Mouse (Mus musculus): ENCODE measurements around the gene Mus81. TPM values are rescaled to one million over a fixed set of nuclear protein-coding genes. Genes with fewer than 3 reads are reported as not detected.
"Not testable (repeated sequence)": the region's sequence is repeated elsewhere in the genome, so short reads cannot be mapped to it uniquely, and the experiment has no call there.

Mus81 gene
- total RNA-seq, 2 experiments from 2014 or later: 8.3 to 12.5 TPM

DNA sequence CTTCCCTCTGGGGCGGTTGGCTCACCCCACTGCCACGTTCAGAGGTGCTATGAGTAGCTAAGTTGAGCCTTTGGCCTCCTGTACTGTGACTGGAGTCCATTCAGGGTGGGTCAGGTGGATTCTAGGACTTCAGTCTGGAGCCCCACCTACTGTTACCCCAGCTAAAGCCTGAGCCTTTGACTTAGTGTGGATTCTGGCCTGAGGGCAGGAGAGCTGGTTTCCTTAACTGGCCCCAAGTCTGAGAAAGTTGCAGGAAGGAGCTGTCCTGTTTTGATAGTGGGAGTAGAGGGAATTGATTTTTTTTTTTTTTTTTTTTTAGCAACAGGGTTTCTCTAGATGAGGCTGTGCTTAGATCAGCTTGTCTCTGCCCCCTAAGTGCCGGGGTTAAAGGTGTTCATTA, 6.1 kb upstream of the Mus81 start:
- no peak for ATAC-seq (replicated peaks; ENCODE audit: low FRiP score, poor library complexity, severe bottlenecking)

DNA sequence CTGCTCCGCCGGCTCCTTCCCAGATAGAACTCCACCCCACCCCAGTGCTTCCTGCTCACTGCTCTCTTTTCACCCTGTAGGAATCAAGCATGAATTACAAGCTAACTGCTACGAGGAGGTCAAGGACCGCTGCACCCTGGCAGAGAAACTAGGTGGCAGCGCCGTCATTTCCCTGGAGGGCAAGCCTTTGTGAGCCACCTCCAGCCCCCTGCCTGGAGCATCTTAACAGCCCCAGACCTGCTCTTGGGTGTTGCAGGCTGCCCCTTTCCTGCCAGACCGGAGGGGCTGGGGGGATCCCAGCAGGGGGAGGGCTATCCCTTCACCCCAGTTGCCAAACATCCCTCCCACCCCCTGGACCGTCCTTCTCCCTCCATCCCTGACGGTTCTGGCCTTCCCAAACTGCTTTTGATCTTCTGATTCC, 5.1 kb upstream of the Mus81 start:
- not testable (repeated sequence) for ATAC-seq (replicated peaks; ENCODE audit: low FRiP score, poor library complexity, severe bottlenecking)

DNA sequence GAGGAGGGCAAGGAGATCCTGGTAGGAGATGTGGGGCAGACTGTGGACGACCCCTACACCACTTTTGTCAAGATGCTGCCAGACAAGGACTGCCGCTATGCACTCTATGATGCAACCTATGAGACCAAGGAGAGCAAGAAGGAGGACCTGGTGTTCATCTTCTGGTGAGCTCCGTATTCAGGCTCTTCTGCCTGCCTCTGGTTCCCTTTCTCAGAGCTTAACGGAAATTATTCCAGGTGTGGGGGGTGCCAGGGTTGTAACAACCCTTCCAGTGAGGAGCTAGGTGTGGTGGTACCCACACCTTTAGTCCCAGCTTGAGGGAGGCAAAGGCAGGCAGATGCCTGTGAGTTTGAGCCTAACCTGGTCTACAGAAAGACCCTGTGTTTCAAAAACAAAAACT, 4.4 kb upstream of the Mus81 start:
- ATAC-seq (replicated peaks; ENCODE audit: low FRiP score, poor library complexity, severe bottlenecking): no peak

DNA sequence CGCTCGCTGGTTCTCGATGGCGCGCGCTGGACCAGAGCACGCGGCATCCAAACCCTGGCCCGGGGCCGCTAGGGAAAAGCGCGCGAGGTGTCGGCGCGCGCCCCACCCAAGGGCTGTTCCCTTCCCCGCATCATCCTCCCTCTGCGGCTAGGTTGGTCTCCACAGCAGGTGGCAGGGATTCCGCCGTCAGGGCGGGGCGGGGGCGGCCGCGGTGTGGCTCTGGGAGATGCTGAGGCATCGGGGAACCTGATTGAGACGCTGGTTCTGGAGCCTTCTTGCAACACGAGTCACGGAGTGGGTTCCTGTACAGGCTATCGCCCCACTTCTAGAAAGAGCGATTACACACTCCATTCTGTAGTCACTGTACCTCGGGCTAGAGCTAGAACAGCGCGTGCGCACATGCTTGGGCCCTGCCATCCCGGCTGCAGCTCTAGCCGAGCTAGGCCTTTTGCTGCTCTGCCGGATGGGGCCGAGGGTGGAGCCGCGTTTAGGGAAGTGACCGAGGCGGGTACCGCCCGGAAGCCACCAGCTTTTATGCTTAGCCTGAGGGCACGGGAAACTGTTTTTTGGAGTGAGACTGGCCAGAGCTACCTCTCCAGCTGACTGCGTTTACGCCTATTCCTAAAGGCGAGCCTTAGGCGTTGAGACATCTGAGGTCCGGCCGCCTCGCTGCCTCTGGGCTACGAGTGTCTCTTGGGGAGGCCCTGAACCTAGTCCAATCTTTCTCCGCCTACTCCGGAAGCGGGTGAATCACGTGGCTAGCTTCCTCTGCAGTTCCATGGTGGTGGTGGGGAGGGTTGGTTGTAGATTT, 2.9 kb upstream of the Mus81 start:
- ATAC-seq (replicated peaks; ENCODE audit: low FRiP score, poor library complexity, severe bottlenecking): peak; percentile 51

DNA sequence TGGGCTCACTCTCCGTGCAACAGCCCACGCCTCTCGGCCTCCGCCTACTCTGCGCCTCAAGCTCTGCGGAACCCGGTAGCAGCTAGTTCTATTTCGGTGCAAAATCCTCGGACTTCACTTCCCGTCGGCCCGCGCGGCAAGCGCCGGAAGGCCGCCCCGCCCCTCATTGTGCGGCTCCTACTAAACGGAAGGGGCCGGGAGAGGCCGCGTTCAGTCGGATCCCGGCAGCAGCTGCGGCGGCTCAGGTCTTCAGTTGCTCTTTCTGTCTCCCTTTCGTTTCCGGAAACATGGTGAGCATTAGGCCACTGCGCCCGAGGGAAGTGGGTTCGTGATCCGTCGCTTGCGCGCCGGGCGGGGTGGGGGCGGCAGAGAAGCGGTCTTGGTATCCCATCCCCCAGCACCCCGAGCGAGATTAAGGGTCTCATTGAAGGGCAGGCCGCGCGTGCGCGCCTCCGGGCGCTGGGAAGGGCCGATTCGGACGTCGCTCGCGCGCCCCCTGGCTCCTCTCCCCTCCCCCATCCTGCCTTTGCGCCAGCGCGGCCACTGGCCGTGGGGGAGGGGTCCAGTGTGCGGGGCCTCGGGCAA, 2.2 kb upstream of the Mus81 start, which contains the start of gene Cfl1:
Cfl1 (plus strand) TSS at position 143 of the 585 bp plus-strand sequence.
- ATAC-seq (replicated peaks; ENCODE audit: low FRiP score, poor library complexity, severe bottlenecking): peak; percentile 56

DNA sequence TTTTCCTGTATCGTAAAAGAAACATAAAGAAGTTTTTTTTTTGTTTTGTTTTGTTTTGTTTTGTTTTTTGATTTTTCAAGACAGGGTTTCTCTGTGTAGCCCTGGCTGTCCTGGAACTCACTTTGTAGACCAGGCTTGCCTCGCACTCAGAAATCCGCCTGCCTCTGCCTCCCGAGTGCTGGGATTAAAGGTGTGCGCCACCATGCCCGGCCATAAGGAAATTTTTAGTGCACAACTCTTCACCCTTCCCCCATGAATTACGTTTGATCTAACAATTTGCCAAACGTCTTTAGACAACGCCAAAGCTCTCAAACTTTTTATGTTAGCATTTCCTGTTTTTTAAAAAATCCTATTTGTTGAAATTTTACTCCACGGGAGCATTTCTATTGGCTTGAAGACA, 1.5 kb upstream of the Mus81 start:
- not testable (repeated sequence) for ATAC-seq (replicated peaks; ENCODE audit: low FRiP score, poor library complexity, severe bottlenecking)

DNA sequence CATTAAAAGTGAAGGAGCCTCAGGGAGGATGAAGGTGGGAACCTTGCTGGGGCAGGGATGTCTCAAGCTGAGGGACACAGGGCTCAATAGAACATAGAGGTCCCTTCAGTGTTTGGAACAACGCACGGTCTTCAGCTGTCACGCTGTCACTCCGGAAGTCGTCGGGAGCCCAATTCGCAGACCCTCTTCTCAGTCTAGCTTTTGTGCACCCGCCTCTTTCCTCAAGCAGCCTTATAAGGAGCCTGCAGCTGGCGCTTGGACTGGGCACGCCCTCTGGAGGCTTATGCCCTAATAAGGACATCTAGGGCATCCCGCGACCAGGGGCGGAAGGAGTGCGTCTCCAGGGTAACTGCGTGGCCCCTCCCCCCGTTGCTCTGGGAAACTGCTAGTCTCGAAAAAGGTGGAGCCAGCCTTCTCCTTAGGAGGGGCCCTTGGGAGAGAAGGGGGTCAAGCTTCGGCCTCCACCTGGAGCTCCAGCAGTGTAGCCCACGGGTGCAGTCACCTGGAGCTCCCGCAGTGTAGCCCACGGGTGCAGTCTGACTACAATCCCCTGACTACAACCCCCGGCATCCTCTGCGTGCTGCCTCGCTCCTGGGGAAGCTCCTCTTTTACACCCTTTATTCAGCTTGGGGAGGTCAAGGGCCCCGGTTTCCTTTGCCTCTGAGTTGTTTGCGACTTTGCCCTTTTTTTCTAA, 823 bp upstream of the Mus81 start:
- ATAC-seq (replicated peaks; ENCODE audit: low FRiP score, poor library complexity, severe bottlenecking): peak; percentile 70

DNA sequence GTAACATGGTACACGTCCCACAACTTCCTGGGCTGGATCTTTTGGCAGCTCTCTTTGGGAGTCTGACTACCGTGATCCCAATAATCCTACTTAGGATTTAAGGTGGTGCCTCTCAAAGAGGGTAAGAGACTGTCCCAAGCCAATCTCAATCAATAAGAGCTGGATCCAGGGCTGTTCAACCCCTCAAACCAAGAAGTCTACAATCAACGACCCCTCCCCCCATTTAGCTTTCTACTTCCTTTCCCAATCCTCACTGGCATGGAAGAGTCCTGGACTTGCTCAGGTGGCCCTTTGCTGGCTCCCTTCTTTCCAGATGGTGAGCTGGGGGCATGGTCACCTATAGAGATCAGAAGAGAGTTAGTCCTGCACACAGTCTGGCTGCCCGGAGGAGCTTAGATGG, 1.4 kb downstream of the Mus81 start:
- no peak for ATAC-seq (replicated peaks; ENCODE audit: low FRiP score, poor library complexity, severe bottlenecking)

DNA sequence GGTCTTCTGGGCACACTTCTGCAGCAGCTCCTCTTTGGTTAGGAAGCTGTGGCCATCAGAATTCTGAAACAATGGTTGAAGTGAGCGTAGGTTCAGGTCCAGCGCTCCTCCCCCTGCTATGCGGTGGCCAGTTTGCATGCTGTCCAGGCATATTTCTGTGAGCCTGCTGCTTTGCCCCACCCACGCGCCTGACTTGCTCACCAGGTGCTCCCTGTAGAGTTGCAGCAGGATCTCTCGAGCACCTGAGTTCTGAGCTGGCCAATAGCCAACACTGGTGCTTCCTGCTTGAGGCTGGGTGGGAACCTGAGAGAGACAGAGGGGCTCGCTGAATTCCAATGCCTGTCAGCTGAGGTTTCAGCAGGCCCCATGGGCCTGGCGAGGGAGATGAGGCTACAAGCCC, 1.9 kb downstream of the Mus81 start:
- no peak for ATAC-seq (replicated peaks; ENCODE audit: low FRiP score, poor library complexity, severe bottlenecking)

DNA sequence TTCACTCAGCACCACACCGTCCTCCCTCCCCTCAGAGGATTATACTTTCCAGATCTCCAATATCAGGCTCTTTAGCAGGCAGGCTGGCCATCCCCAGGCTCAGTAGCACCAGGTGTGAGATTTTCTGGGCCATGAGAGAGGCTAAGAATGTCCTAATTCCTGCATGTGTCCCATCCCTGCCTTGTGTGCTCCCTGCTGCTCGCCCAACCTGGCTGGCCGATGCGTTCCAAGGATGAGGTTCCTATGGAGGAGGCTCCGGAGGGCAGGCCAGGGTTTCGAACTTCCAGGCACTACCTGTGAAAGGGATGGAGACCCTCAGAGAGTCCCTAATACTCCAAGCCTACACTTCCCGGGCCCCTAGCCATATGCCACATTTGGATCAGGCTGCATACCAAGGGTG, 2.4 kb downstream of the Mus81 start:
- no peak for ATAC-seq (replicated peaks; ENCODE audit: low FRiP score, poor library complexity, severe bottlenecking)

DNA sequence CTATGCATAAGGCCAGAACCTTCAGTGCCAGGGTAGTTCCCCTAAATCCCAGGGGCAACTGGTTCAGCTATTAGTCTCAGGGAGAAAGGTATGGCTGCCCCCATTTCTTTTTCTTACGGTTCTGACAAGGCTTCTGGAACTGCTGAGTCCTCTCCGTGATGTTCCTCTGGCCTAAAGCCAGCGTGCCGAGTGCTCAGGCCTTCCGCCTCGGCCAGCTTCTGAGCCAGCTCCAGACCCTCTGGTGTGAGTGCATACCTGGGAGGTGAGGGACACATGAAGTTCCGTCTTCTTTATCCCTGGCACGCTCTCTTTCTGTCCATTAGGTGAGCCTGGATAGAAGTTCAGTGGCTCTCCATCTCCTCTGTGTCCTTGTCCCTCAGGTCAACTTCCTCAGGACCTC, 2.8 kb downstream of the Mus81 start:
- no peak for ATAC-seq (replicated peaks; ENCODE audit: low FRiP score, poor library complexity, severe bottlenecking)

DNA sequence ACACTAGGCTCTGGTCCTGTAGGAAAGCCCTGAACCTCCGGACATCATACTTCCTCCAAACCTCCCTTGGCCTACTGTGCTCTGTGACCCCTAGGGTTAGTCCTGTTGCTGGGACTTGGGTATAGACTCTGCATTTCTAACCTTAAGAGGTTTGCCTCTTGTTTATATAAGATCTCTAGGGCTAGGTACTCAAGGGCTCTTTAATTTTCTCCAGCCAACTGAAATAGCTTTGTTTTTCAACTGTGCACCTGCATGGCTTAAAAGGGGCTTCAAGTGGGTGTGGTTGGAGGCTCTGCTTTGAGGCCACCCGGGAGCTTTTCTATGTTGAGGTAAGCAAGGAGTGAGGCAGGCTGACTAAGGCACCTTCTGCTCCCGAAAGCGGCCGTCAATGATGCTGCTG, 3.7 kb downstream of the Mus81 start:
- no peak for ATAC-seq (replicated peaks; ENCODE audit: low FRiP score, poor library complexity, severe bottlenecking)

DNA sequence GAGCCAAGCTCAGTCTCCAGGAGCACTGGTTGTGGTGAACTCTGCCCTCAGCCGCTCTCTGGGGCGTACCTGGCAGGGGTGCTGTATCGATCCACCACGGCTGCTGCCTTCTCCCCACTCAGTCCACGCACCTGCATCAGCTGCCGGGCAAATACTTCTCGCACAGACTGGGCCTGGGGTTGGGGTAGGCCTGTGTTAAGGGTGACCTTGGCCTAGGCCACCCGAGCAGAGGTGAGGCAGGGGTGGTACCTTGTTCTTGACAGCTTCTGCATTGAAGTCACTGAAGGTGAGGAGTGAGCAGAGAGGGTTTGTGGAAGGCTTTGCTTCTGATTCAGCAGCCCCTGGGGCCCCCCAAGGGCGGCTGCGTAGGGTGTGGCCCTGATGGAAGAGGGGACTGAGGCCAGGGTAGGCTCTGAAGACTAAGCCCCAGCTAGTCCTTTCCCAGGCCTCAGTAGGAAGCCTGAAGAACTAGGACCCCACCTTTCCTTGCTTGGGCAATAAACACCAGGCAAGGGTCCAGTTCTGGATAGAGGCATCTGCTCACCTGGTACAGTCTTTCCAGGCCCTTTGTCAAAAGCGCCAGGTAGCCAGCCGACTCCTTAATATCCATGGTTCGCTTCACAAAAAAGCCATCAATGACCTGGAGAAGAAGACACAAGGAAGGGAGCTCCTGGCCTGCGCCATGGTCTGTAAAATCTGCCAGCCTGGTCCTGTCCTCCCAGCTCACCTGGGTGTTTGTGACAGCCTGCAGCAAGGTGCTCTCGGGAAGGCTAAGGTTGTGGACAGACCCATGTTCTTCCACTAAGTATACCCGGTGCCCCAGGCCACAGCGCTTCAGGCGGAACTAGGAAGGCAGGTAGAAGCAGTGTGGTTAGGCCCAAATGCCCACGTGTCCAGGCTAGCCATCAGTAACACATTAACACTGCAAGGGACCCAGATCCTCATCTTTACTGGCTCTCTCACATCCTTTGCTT, 4.5 kb downstream of the Mus81 start:
- no peak for ATAC-seq (replicated peaks; ENCODE audit: low FRiP score, poor library complexity, severe bottlenecking)

DNA sequence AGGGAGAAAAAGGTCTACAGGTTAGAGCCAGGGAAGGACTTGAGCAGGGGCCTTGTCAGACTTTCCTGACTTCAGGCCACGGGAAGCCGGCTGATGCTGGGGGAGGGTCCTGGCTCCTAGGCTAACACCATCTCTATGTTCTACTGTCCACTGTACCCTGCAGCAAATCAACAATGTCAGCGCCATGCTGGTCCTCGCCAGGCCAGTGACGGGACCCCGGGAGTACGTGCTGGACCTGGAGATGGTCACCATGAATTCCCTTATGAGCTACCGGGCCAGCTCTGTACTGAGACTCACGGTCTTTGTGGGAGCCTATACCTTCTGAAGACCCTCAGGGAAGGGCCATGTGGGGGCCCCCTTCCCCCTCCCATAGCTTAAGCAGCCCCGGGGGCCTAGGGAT, 6.8 kb downstream of the Mus81 start:
- ATAC-seq (replicated peaks; ENCODE audit: low FRiP score, poor library complexity, severe bottlenecking): no peak

DNA sequence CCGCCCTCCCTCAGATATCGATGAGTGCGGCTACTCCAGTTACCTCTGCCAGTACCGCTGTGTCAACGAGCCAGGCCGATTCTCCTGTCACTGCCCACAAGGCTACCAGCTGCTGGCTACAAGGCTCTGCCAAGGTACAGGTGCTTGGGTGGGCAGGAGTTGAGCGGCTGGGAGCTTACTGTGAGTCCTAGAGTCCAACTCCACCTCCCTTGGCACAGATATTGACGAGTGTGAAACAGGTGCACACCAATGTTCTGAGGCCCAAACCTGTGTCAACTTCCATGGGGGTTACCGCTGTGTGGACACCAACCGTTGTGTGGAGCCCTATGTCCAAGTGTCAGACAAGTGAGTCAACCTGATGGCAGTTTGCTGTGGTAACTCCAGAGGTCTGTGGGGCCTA, 8.2 kb downstream of the Mus81 start:
- no peak for ATAC-seq (replicated peaks; ENCODE audit: low FRiP score, poor library complexity, severe bottlenecking)

DNA sequence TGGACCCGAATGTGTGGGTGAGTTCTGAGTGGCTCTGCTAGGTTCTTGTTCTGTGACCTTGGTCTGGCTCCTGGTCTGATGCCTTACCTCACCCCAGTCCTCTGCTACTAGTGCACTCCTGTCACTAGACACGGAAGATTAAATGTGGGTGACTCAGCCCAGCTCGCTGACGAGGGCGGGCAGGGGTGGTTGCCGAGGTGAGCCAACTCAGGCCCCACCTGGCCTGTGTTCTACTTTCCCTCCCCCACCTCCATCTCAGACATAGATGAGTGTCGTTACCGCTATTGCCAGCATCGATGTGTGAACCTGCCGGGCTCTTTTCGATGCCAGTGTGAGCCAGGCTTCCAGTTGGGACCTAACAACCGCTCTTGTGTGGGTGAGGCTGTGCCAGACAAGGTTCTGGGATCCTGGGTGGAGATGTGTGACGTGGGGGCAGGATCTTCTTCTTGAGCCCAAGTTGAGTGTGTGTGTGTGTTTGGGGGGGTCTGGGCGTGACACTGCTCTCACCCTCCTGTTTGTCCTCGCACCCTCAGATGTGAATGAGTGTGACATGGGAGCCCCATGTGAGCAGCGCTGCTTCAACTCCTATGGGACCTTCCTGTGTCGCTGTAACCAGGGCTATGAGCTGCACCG, 10.4 kb downstream of the Mus81 start:
- no peak for ATAC-seq (replicated peaks; ENCODE audit: low FRiP score, poor library complexity, severe bottlenecking)

DNA sequence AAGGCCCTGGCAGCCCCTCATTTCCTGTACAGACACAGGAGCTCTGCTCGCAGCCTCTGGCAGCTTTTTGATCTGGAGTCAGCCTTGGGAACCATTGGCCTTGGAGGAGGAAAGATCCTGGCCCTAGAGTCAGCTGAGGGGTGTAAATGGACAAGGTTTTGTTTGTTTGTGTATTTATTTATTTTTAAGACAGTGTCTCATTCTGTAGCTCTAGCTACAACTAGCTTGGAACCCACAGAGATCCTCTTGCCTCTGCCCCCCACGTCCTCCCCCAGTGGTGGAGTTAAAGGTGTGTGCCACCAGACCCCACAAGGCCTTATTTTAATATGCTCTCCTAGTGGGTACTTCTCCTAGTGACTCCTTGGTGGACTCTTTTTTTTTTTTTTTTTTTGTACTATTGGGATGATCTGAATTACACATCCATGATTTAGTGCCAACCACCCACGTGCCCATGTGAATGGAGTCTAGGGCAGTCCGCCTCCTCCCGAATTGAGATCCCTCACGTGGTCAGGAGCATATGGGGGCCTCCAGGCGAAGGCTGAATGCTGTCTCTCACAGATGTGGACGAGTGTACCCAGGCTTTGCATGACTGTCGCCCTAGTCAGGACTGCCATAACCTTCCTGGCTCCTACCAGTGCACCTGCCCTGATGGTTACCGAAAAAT, 11.1 kb downstream of the Mus81 start:
- ATAC-seq (replicated peaks; ENCODE audit: low FRiP score, poor library complexity, severe bottlenecking): no peak

DNA sequence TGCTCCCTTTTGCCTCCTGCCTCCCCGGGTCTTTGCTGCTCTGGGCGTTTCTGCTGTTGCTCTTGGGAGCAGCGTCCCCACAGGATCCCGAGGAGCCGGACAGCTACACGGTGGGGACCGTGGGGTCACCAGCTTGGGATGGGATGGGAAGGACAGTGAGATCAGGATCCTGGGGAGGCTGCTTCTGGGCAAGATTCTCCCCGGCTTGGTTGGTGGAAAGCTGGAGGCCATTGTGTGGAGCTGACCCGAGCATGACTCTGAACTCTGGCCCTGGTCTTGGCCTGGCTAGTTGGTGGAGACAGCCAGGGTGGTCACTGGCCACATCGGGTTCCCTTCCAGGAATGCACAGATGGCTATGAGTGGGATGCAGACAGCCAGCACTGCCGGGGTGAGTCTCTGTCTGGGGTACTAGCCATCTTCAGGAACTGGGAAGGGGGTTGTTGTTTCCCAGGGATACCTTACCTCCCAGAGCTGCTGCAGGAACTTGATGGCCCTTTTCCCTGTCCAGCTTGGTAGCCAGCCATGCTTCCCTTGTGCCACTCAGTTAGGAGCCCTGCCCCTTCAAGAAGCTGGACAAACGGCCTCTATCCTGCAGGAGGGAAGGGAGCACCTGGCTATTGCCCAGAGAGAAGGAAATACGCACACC, 13.0 kb downstream of the Mus81 start:
- ATAC-seq (replicated peaks; ENCODE audit: low FRiP score, poor library complexity, severe bottlenecking): no peak

All from erythroblast, adult 5-6 weeks (primary cell).